In the genomic region with DNA sequence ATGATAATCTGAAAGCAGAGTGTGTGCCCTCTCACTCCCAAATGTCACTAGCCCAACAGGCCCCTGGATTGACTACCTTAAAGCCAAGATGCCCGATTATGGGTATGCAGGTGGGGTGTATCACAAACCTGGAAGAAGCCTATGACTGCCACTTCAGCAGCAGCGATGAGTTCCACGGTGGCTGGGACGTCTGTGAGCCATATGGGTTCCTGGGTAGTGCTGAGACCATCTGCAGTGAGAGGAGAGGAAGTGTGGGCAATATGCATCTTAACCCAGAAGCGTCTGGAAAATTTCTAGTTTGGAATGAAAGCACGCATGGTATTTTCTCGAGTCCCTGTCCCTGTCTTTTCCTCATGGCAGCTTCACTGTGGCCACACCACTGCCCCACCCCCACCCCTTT, we compare ENCODE assay signal across 24 mouse cellular contexts. TPM values are rescaled to one million over a fixed set of nuclear protein-coding genes. Genes with fewer than 3 reads are reported as not detected.
DNase-seq lines count a peak whose midpoint lies in the region; ATAC-seq lines count a peak whose summit lies in the region.
"Had no signal": no experiment of that assay in that cellular context is flagged by ENCODE, and none has a peak within 500 bp of the region (broad histone marks: within the 10 kb centered on the region; RNA-seq: fewer than 3 reads in every experiment).

No protein-coding gene starts in this region.

- H3K27ac ChIP-seq in forebrain, embryonic 16.5 days (ENCODE audit: low read length): no peak overlapping the region
- H3K27ac ChIP-seq in forebrain, embryonic 10.5 days: no peak overlapping the region
- H3K27ac ChIP-seq: embryonic facial prominence, embryonic 12.5 days; hindbrain, embryonic 12.5 days; midbrain, embryonic 13.5 days; neural tube, embryonic 13.5 days had no signal

- no peak overlapping the region for H3K9ac ChIP-seq in forebrain, embryonic 16.5 days (replicated peaks; ENCODE audit: low read depth, low read length)
- H3K9ac ChIP-seq: embryonic facial prominence, embryonic 12.5 days; hindbrain, embryonic 12.5 days; midbrain, embryonic 13.5 days; neural tube, embryonic 13.5 days had no signal

- H3K36me3 ChIP-seq in forebrain, embryonic 16.5 days (ENCODE audit: control insufficient read depth, insufficient read depth): no peaks in the 10 kb centered on the region
- no peaks in the 10 kb centered on the region for H3K36me3 ChIP-seq in forebrain, embryonic 10.5 days (replicated peaks)
- H3K36me3 ChIP-seq: embryonic facial prominence, embryonic 12.5 days; hindbrain, embryonic 12.5 days; midbrain, embryonic 13.5 days; neural tube, embryonic 13.5 days had no signal

- no peak for DNase-seq in forebrain, embryonic 10.5 days (ENCODE audit: extremely low spot score, low spot score)
- peak; percentile 24 to 56 for DNase-seq in left cerebral cortex, postnatal 25 days (ENCODE audit: low spot score in 2 of 2)
- no peak for DNase-seq in left cerebral cortex, adult 11 months (ENCODE audit: low spot score)
- no peak for DNase-seq in urinary bladder, postnatal 4 days (ENCODE audit: low spot score in 2 of 2)
- DNase-seq: adrenal gland, postnatal 10 days; cerebellum, adult 11-12 months; gastrocnemius, postnatal 36 days; heart, postnatal 14 days; kidney, adult 2 months; kidney, postnatal 10 days; liver had no signal

- ATAC-seq in forebrain, embryonic 16.5 days: peak; percentile 76
- ATAC-seq in common myeloid progenitor, adult 5-6 weeks (replicated peaks; ENCODE audit: low read depth, poor library complexity, severe bottlenecking): 0 out of 2 replicates have a peak, but pooled peaks have one; percentile 23
- 0 out of 2 replicates have a peak, but pooled peaks have one; percentile 16 for ATAC-seq in megakaryocyte progenitor cell, adult 5-6 weeks (replicated peaks; ENCODE audit: poor library complexity)
- ATAC-seq in megakaryocyte-erythroid progenitor cell, adult 5-6 weeks (replicated peaks; ENCODE audit: low FRiP score, low TSS enrichment, poor library complexity, severe bottlenecking): no peak
- ATAC-seq: activated CD4-positive, CD25-positive, alpha-beta regulatory T cell, adult 4 months; inflammation-experienced regulatory T-cells, adult 6 months; midbrain, embryonic 13.5 days had no signal

- 61% methylated on average over 7 of the region's 7 CpGs for WGBS in forebrain, embryonic 16.5 days
- 84% methylated on average over 7 of the region's 7 CpGs for WGBS in forebrain, embryonic 10.5 days

- intact Hi-C loops in left cerebral cortex, postnatal 25 days (cut with DNase I): loop anchor here (5.0 kb wide), 2 partner anchors 44 to 46 kb away; a partner anchor contains a TSS

- H3K27me3 ChIP-seq in forebrain, embryonic 16.5 days (replicated peaks; ENCODE audit: control insufficient read depth, insufficient read depth, low read length): no peaks in the 10 kb centered on the region
- H3K27me3 ChIP-seq in forebrain, embryonic 10.5 days (ENCODE audit: poor library complexity, severe bottlenecking): no peaks in the 10 kb centered on the region
- H3K27me3 ChIP-seq: embryonic facial prominence, embryonic 12.5 days; hindbrain, embryonic 12.5 days; midbrain, embryonic 13.5 days; neural tube, embryonic 13.5 days had no signal

- H3K4me3 ChIP-seq in forebrain, embryonic 16.5 days (replicated peaks; ENCODE audit: low read length): no peak overlapping the region
- no peak overlapping the region for H3K4me3 ChIP-seq in forebrain, embryonic 10.5 days
- H3K4me3 ChIP-seq: embryonic facial prominence, embryonic 12.5 days; erythroblast, embryonic 14.5 days; hindbrain, embryonic 12.5 days; midbrain, embryonic 13.5 days; neural tube, embryonic 13.5 days had no signal

- no peaks in the 10 kb centered on the region for H3K9me3 ChIP-seq in forebrain, embryonic 16.5 days (ENCODE audit: control insufficient read depth, low read length)
- H3K9me3 ChIP-seq in forebrain, embryonic 10.5 days: no peaks in the 10 kb centered on the region
- H3K9me3 ChIP-seq: embryonic facial prominence, embryonic 12.5 days; G1E; hindbrain, embryonic 12.5 days; midbrain, embryonic 13.5 days; neural tube, embryonic 13.5 days had no signal

- H3K4me1 ChIP-seq in forebrain, embryonic 16.5 days (replicated peaks; ENCODE audit: control insufficient read depth, insufficient read depth, low read length): no peaks in the 10 kb centered on the region
- peaks cover 8% of the 10 kb centered on the region for H3K4me1 ChIP-seq in forebrain, embryonic 10.5 days
- H3K4me1 ChIP-seq: hindbrain, embryonic 12.5 days; midbrain, embryonic 13.5 days; neural tube, embryonic 13.5 days had no signal

- no peak overlapping the region for H3K4me2 ChIP-seq in forebrain, embryonic 16.5 days (ENCODE audit: low read length)
- H3K4me2 ChIP-seq: embryonic facial prominence, embryonic 12.5 days; hindbrain, embryonic 12.5 days; midbrain, embryonic 13.5 days; neural tube, embryonic 13.5 days had no signal

RNA-seq across cellular contexts. Expression of a gene that starts 0.4 kb away (rescaled TPM):
- 0.24 and 0.34 TPM in 2 replicates for polyA plus RNA-seq in forebrain, embryonic 16.5 days (2015; fragmentation: Nextera tagmentation; extraction: Ambion mirVana)
- not detected in 2 replicates for polyA plus RNA-seq in forebrain, embryonic 10.5 days (2016; fragmentation: Nextera tagmentation; extraction: Ambion mirVana)
- total RNA-seq in left cerebral cortex, postnatal 25 days (2021): not detected
- 0.32 TPM in 1 of 2 replicates, not detected in the other for total RNA-seq in common myeloid progenitor, adult 5-6 weeks (2017)
- total RNA-seq in megakaryocyte progenitor cell, adult 5-6 weeks (2015): 1.0 and 4.4 TPM in 2 replicates
- 0.25 and 0.91 TPM in 2 replicates for total RNA-seq in megakaryocyte progenitor cell, adult 5-6 weeks (2017)
- 1.6 and 2.3 TPM in 2 replicates for total RNA-seq in megakaryocyte-erythroid progenitor cell, adult 5-6 weeks (2014; fragmentation: Nextera tagmentation)
- total RNA-seq in megakaryocyte-erythroid progenitor cell, adult 5-6 weeks (2017): not detected in 2 replicates
- total RNA-seq: gastrocnemius, postnatal 36 days had no signal
- polyA plus RNA-seq: erythroblast, embryonic 14.5 days; G1E; hindbrain, embryonic 12.5 days; kidney, adult 2 months; midbrain, embryonic 13.5 days; neural tube, embryonic 13.5 days had no signal

RNA-seq across cellular contexts. Expression of a gene that starts 2.0 kb away (rescaled TPM):
- not detected in 2 replicates for polyA plus RNA-seq in forebrain, embryonic 16.5 days (2015; fragmentation: Nextera tagmentation; extraction: Ambion mirVana)
- polyA plus RNA-seq in forebrain, embryonic 10.5 days (2016; fragmentation: Nextera tagmentation; extraction: Ambion mirVana): not detected in 2 replicates
- 1 to 10 TPM in 1 of 2 experiments, under 1 TPM in 1; 0.41 to 1.5 TPM for total RNA-seq in left cerebral cortex, postnatal 25 days (2021)
- total RNA-seq in common myeloid progenitor, adult 5-6 weeks (2017): 0.44 TPM in 1 of 2 replicates, not detected in the other
- 0.05 TPM in 1 of 2 replicates, not detected in the other for total RNA-seq in megakaryocyte progenitor cell, adult 5-6 weeks (2015)
- 0.03 and 0.08 TPM in 2 replicates for total RNA-seq in megakaryocyte progenitor cell, adult 5-6 weeks (2017)
- total RNA-seq in megakaryocyte-erythroid progenitor cell, adult 5-6 weeks (2014; fragmentation: Nextera tagmentation): 3.1 TPM in 1 of 2 replicates, not detected in the other
- total RNA-seq in megakaryocyte-erythroid progenitor cell, adult 5-6 weeks (2017): not detected in 2 replicates
- total RNA-seq: gastrocnemius, postnatal 36 days had no signal
- polyA plus RNA-seq: embryonic facial prominence, embryonic 12.5 days; erythroblast, embryonic 14.5 days; G1E; hindbrain, embryonic 12.5 days; inflammation-experienced regulatory T-cells, adult 6 months; liver, embryonic 16.5 days; midbrain, embryonic 13.5 days; neural tube, embryonic 13.5 days had no signal

RNA-seq across cellular contexts. Expression of a gene that starts 20.1 kb away (rescaled TPM):
- polyA plus RNA-seq in forebrain, embryonic 16.5 days (2015; fragmentation: Nextera tagmentation; extraction: Ambion mirVana): 18.5 and 20.6 TPM in 2 replicates
- polyA plus RNA-seq in forebrain, embryonic 10.5 days (2016; fragmentation: Nextera tagmentation; extraction: Ambion mirVana): 22.0 and 25.3 TPM in 2 replicates
- 10 to 100 TPM; 10.6 to 14.2 TPM for total RNA-seq in left cerebral cortex, postnatal 25 days (2021)
- 551 and 575 TPM in 2 replicates for total RNA-seq in common myeloid progenitor, adult 5-6 weeks (2017)
- total RNA-seq in megakaryocyte progenitor cell, adult 5-6 weeks (2015): 2,686 and 2,904 TPM in 2 replicates
- total RNA-seq in megakaryocyte progenitor cell, adult 5-6 weeks (2017): 1,309 and 1,334 TPM in 2 replicates
- total RNA-seq in megakaryocyte-erythroid progenitor cell, adult 5-6 weeks (2014; fragmentation: Nextera tagmentation): 207 and 252 TPM in 2 replicates
- 203 and 254 TPM in 2 replicates for total RNA-seq in megakaryocyte-erythroid progenitor cell, adult 5-6 weeks (2017)

RNA-seq across cellular contexts. Expression of a gene that starts 46.0 kb away (rescaled TPM):
- 8.2 and 22.7 TPM in 2 replicates for polyA plus RNA-seq in forebrain, embryonic 16.5 days (2015; fragmentation: Nextera tagmentation; extraction: Ambion mirVana)
- polyA plus RNA-seq in forebrain, embryonic 10.5 days (2016; fragmentation: Nextera tagmentation; extraction: Ambion mirVana): 0.50 and 0.91 TPM in 2 replicates
- total RNA-seq in left cerebral cortex, postnatal 25 days (2021): 10 to 100 TPM; 43.5 to 46.0 TPM
- not detected in 2 replicates for total RNA-seq in common myeloid progenitor, adult 5-6 weeks (2017)
- total RNA-seq in megakaryocyte progenitor cell, adult 5-6 weeks (2015): not detected in 2 replicates
- total RNA-seq in megakaryocyte progenitor cell, adult 5-6 weeks (2017): not detected in 2 replicates
- not detected in 2 replicates for total RNA-seq in megakaryocyte-erythroid progenitor cell, adult 5-6 weeks (2014; fragmentation: Nextera tagmentation)
- not detected in 2 replicates for total RNA-seq in megakaryocyte-erythroid progenitor cell, adult 5-6 weeks (2017)
- polyA plus RNA-seq: activated CD4-positive, CD25-positive, alpha-beta regulatory T cell, adult 4 months; erythroblast, embryonic 14.5 days; G1E; inflammation-experienced regulatory T-cells, adult 6 months had no signal

Comparison
In these comparisons a context has a peak if more than half of its experiments do, and no peak if none do; other contexts are left out.
1. DNase-seq: peak in left cerebral cortex, postnatal 25 days (2 of 2); none in forebrain, embryonic 10.5 days (single experiment), left cerebral cortex, adult 11 months (single experiment) and urinary bladder, postnatal 4 days (0 of 2).
2. RNA of a gene that starts 20.1 kb away (total RNA-seq): 1,309 to 2,904 TPM in megakaryocyte progenitor cell, adult 5-6 weeks, 551 to 575 TPM in common myeloid progenitor, adult 5-6 weeks and 203 to 254 TPM in megakaryocyte-erythroid progenitor cell, adult 5-6 weeks; 10.6 to 14.2 TPM in left cerebral cortex, postnatal 25 days; every median in the first group is over 10 times any median in the second.